Mouse (Mus musculus) heart, embryonic 14.5 days (tissue): Measurements from ENCODE around the gene Kmt5c. TPM values are rescaled to one million over a fixed set of nuclear protein-coding genes. Genes with fewer than 3 reads are reported as not detected.

Experiments
- ATAC-seq: fragments of 200-750 bp; cut with Nextera tagmentation; 2 replicates; pipeline ENCODE4 v1.8.0; 2017; ENCODE audit warnings: low read depth, moderate TSS enrichment; ENCODE audit not compliant: insufficient number of reproducible peaks, insufficient read depth, low FRiP score
- H3K27ac ChIP-seq, 2 experiments: fragments of 200-500 bp in 1 of 2; fragments of 300-500 bp in 1 of 2; sonication (generic) in 1 of 2; replicated peaks in 1 of 2; 2 replicates each; pipeline ENCODE4 v1.5.1; 2012 to 2014; ENCODE audit warnings: low read depth in 2 of 2, low read length in 2 of 2, control low read depth in 1 of 2, mild to moderate bottlenecking in 1 of 2, mixed read lengths in 1 of 2; ENCODE audit not compliant: control insufficient read depth in 1 of 2, insufficient read depth in 1 of 2
- H3K27me3 ChIP-seq: fragments of 300-500 bp; sonication (generic); 2 replicates; pipeline ENCODE4 v1.6.1; 2014; ENCODE audit warnings: mild to moderate bottlenecking, low read length, control low read depth; ENCODE audit not compliant: control insufficient read depth, insufficient read depth
- H3K36me3 ChIP-seq: fragments of 300-500 bp; sonication (generic); 2 replicates; pipeline ENCODE4 v1.6.1; 2014; ENCODE audit warnings: mild to moderate bottlenecking, control low read depth, low read length, mixed read lengths; ENCODE audit not compliant: control insufficient read depth, insufficient read depth
- H3K4me1 ChIP-seq, 2 experiments: fragments of 200-500 bp in 1 of 2; fragments of 300-500 bp in 1 of 2; sonication (generic) in 1 of 2; 2 replicates each; pipeline ENCODE4 v1.6.1; 2012 to 2014; ENCODE audit warnings: low read length in 2 of 2, control low read depth in 1 of 2, mixed read lengths in 1 of 2; ENCODE audit not compliant: control insufficient read depth in 2 of 2, insufficient read depth in 2 of 2
- H3K4me2 ChIP-seq: fragments of 300-500 bp; sonication (generic); 2 replicates; pipeline ENCODE4 v1.6.1; 2014; ENCODE audit warnings: mild to moderate bottlenecking, low read length
- H3K4me3 ChIP-seq, 2 experiments: fragments of 200-500 bp in 1 of 2; fragments of 300-500 bp in 1 of 2; sonication (generic) in 1 of 2; 2 replicates each; pipeline ENCODE4 v1.5.1; 2012 to 2014; ENCODE audit warnings: low read length in 2 of 2, mild to moderate bottlenecking in 2 of 2, control low read depth in 1 of 2, low read depth in 1 of 2, moderate library complexity in 1 of 2; ENCODE audit not compliant: control insufficient read depth in 1 of 2, insufficient read depth in 1 of 2
- H3K9ac ChIP-seq: fragments of 300-500 bp; sonication (generic); 2 replicates; pipeline ENCODE4 v1.6.1; 2014; ENCODE audit warnings: mild to moderate bottlenecking, low read length
- H3K9me3 ChIP-seq: fragments of 300-500 bp; sonication (generic); 2 replicates; pipeline ENCODE4 v1.6.1; 2016; ENCODE audit warnings: low read length, control low read depth; ENCODE audit not compliant: control insufficient read depth
- WGBS: fragments of 180-500 bp; shearing (Covaris S2); extraction: QIAGEN DNeasy Blood & Tissue Kit; methylation state at CpG from one replicate; pipeline ENCODE4 v1.1.7; 2014; 5-methylcytosine and 5-hydroxymethylcytosine counted together
- polyA plus RNA-seq: library from polyadenylated mRNA; unstranded; fragments of >200 nt; fragmentation: Nextera tagmentation; extraction: Ambion mirVana; gene quantifications from 2 replicates; pipeline ENCODE4 v1.2.1, GENCODE M21; 2014

Gene Kmt5c
- 47.5 and 47.6 TPM in 2 replicates for polyA plus RNA-seq

- Histone ChIP-seq H3K36me3 (peaks cover 26% of the 10 kb centered on the region), H3K9me3 (no peaks in the 10 kb centered on the region), H3K4me3 (peak within 1 kb of the TSS; percentile 81 to 85), H3K4me1 (peaks cover 12 to 24% of the 10 kb centered on the region in 2 experiments), H3K9ac (peak within 1 kb of the TSS; percentile 91), H3K27me3 (no peaks in the 10 kb centered on the region), H3K4me2 (peak within 1 kb of the TSS; percentile 72), H3K27ac (peak within 1 kb of the TSS; percentile 92 to 93)
- ATAC-seq: peak; percentile 96
- WGBS: under 1% methylated on average over 35 of the region's 44 CpGs
Measured at GRCm38 (mm10) chr7:4739544-4740275, at the start of gene Kmt5c. TSS of gene Kmt5c (plus strand) at chr7:4740115.

- no peaks in the 10 kb centered on the region for H3K9me3 ChIP-seq
- under 1% methylated on average over 12 of the region's 18 CpGs for WGBS
- H3K4me2 ChIP-seq: peak within 1 kb of the TSS; percentile 95
- H3K36me3 ChIP-seq: peaks cover 27% of the 10 kb centered on the region
- H3K4me1 ChIP-seq: peaks cover 0 to 6% of the 10 kb centered on the region in 2 experiments; a peak in 2 of 4 replicates
- peak within 1 kb of the TSS; percentile 33 to 81; a peak in 3 of 4 replicates for H3K27ac ChIP-seq
- peak within 1 kb of the TSS; percentile 97 for H3K9ac ChIP-seq
- peak within 1 kb of the TSS; percentile 61 to 81 for H3K4me3 ChIP-seq
- ATAC-seq: peak; percentile 29; the same call in 1 of the 2 replicates
- no peaks in the 10 kb centered on the region for H3K27me3 ChIP-seq
Measured at GRCm38 (mm10) chr7:4690387-4690786, 49.5 kb upstream of the Kmt5c start, which contains the start of gene Brsk1. TSS of gene Brsk1 (plus strand) at chr7:4690604.

GRCm38 (mm10) chr7:4690951-4691653, 48.8 kb upstream of the Kmt5c start:
- Histone ChIP-seq H3K9me3 (no peaks in the 10 kb centered on the region), H3K36me3 (peaks cover 32% of the 10 kb centered on the region), H3K27me3 (no peaks in the 10 kb centered on the region), H3K4me1 (peaks cover 0 to 6% of the 10 kb centered on the region in 2 experiments; a peak in 2 of 4 replicates), H3K9ac (peak overlapping the region; percentile 97), H3K27ac (peak overlapping the region; percentile 33 to 81; a peak in 3 of 4 replicates), H3K4me2 (peak overlapping the region; percentile 95), H3K4me3 (peak overlapping the region; percentile 61 to 81)
- ATAC-seq: 0 out of 2 replicates have a peak, but pooled peaks have one; percentile 12
- WGBS: 10% methylated on average over 23 of the region's 35 CpGs

GRCm38 (mm10) chr7:4693004-4693403, 46.9 kb upstream of the Kmt5c start:
- no peak overlapping the region for H3K9ac ChIP-seq
- H3K36me3 ChIP-seq: peaks cover 45% of the 10 kb centered on the region
- H3K9me3 ChIP-seq: no peaks in the 10 kb centered on the region
- H3K4me2 ChIP-seq: no peak overlapping the region
- WGBS: 53% methylated on average over 6 of the region's 6 CpGs
- H3K4me3 ChIP-seq: no peak overlapping the region
- H3K4me1 ChIP-seq: peaks cover 0 to 6% of the 10 kb centered on the region in 2 experiments; a peak in 2 of 4 replicates
- H3K27me3 ChIP-seq: no peaks in the 10 kb centered on the region
- ATAC-seq: no peak
- no peak overlapping the region for H3K27ac ChIP-seq

GRCm38 (mm10) chr7:4702334-4702733, 37.6 kb upstream of the Kmt5c start:
- no peak overlapping the region for H3K4me2 ChIP-seq
- no peaks in the 10 kb centered on the region for H3K9me3 ChIP-seq
- no peaks in the 10 kb centered on the region for H3K4me1 ChIP-seq
- H3K4me3 ChIP-seq: no peak overlapping the region
- 75% methylated on average over 8 of the region's 8 CpGs for WGBS
- no peak for ATAC-seq
- no peaks in the 10 kb centered on the region for H3K27me3 ChIP-seq
- H3K36me3 ChIP-seq: peaks cover 74% of the 10 kb centered on the region
- H3K9ac ChIP-seq: no peak overlapping the region
- no peak overlapping the region for H3K27ac ChIP-seq

GRCm38 (mm10) chr7:4703195-4703594, 36.7 kb upstream of the Kmt5c start:
- whole genome bisulfite sequencing: 91% methylated on average over 7 of the region's 7 CpGs
- H3K36me3 ChIP-seq: peaks cover 77% of the 10 kb centered on the region
- no peaks in the 10 kb centered on the region for H3K4me1 ChIP-seq

GRCm38 (mm10) chr7:4705098-4705497, 34.8 kb upstream of the Kmt5c start:
- no peaks in the 10 kb centered on the region for H3K9me3 ChIP-seq
- no peaks in the 10 kb centered on the region for H3K4me1 ChIP-seq
- no peaks in the 10 kb centered on the region for H3K27me3 ChIP-seq
- no peak overlapping the region for H3K9ac ChIP-seq
- no peak overlapping the region for H3K4me2 ChIP-seq
- 0 out of 2 replicates have a peak, but pooled peaks have one; percentile 13 for ATAC-seq
- no peak overlapping the region for H3K4me3 ChIP-seq
- peaks cover 75% of the 10 kb centered on the region for H3K36me3 ChIP-seq
- WGBS: 48% methylated on average over 18 of the region's 18 CpGs
- no peak overlapping the region for H3K27ac ChIP-seq

More at GRCm38 (mm10) chr7:4703195-4703594, 36.7 kb upstream of the Kmt5c start:
- Histone ChIP-seq H3K9me3 (no peaks in the 10 kb centered on the region), H3K27me3 (no peaks in the 10 kb centered on the region), H3K9ac (no peak overlapping the region), H3K27ac (no peak overlapping the region), H3K4me2 (no peak overlapping the region), H3K4me3 (no peak overlapping the region)
- ATAC-seq: no peak
